Mouse (Mus musculus) lung, embryonic 16.5 days (tissue): ENCODE results near the gene Cyp1a1. TPM values are rescaled to one million over a fixed set of nuclear protein-coding genes. Genes with fewer than 3 reads are reported as not detected.
A peak's percentile ranks its signal among the peaks of the same experiment; 100 is the strongest.
"Not testable (repeated sequence)": the region's sequence is repeated elsewhere in the genome, so short reads cannot be mapped to it uniquely, and the experiment has no call there.

Experiments used
- ATAC-seq: fragments of 200-750 bp; cut with Nextera tagmentation; 2 replicates; pipeline ENCODE4 v1.8.0; 2017; ENCODE audit warnings: low read depth, mild to moderate bottlenecking, moderate library complexity
- H3K27ac ChIP-seq: fragments of 300-500 bp; sonication (generic); 2 replicates; pipeline ENCODE4 v1.5.1; 2014; ENCODE audit warnings: mild to moderate bottlenecking, control low read depth, low read length
- H3K27me3 ChIP-seq: fragments of 300-500 bp; sonication (generic); 2 replicates; pipeline ENCODE4 v1.6.1; 2014; ENCODE audit warnings: low read depth, low read length, mixed read lengths; ENCODE audit not compliant: control insufficient read depth, insufficient read depth
- H3K36me3 ChIP-seq: fragments of 300-500 bp; sonication (generic); 2 replicates; pipeline ENCODE4 v1.6.1; 2014; ENCODE audit warnings: low read length; ENCODE audit not compliant: control insufficient read depth, insufficient read depth
- H3K4me1 ChIP-seq: fragments of 300-500 bp; sonication (generic); replicated peaks from 2 replicates; pipeline ENCODE4 v1.6.1; 2014; ENCODE audit warnings: low read length, mixed read lengths; ENCODE audit not compliant: control insufficient read depth, insufficient read depth
- H3K4me2 ChIP-seq: fragments of 300-500 bp; sonication (generic); 2 replicates; pipeline ENCODE4 v1.6.1; 2014; ENCODE audit warnings: low read depth, low read length, control low read depth
- H3K4me3 ChIP-seq: fragments of 300-500 bp; sonication (generic); 2 replicates; pipeline ENCODE4 v1.5.1; 2014; ENCODE audit warnings: mild to moderate bottlenecking, low read length, control low read depth
- H3K9ac ChIP-seq: fragments of 300-500 bp; sonication (generic); 2 replicates; pipeline ENCODE4 v1.6.1; 2014; ENCODE audit warnings: low read length, control low read depth
- H3K9me3 ChIP-seq: fragments of 300-500 bp; sonication (generic); 2 replicates; pipeline ENCODE4 v1.6.1; 2016; ENCODE audit warnings: low read length; ENCODE audit not compliant: control insufficient read depth
- WGBS: fragments of 180-500 bp; shearing (Covaris S2); extraction: QIAGEN DNeasy Blood & Tissue Kit; methylation state at CpG from one replicate; pipeline ENCODE4 v1.1.7; 2014; 5-methylcytosine and 5-hydroxymethylcytosine counted together
- polyA plus RNA-seq: library from polyadenylated mRNA; unstranded; fragments of >200 nt; fragmentation: Nextera tagmentation; extraction: Ambion mirVana; gene quantifications from 2 replicates; pipeline ENCODE4 v1.2.1, GENCODE M21; 2015

Cyp1a1 gene
- polyA plus RNA-seq, 1 experiment from 2014 or later: not detected

- peak overlapping the region; percentile 92 for H3K9ac ChIP-seq
- peak overlapping the region; percentile 93 for H3K4me3 ChIP-seq
- H3K27ac ChIP-seq: peak overlapping the region; percentile 87
- H3K27me3 ChIP-seq: no peaks in the 10 kb centered on the region
- H3K36me3 ChIP-seq: peaks cover 3% of the 10 kb centered on the region
- peak; percentile 65 for ATAC-seq
- peaks cover 9% of the 10 kb centered on the region for H3K4me1 ChIP-seq
- peaks cover 3% of the 10 kb centered on the region; the same call in 1 of the 2 replicates for H3K9me3 ChIP-seq
- WGBS: 3% methylated on average over 35 of the region's 39 CpGs
- peak overlapping the region; percentile 86 for H3K4me2 ChIP-seq
These were observed 21.1 kb downstream of the Cyp1a1 start for GRCm38 (mm10) chr9:57708720-57709274.

DNA sequence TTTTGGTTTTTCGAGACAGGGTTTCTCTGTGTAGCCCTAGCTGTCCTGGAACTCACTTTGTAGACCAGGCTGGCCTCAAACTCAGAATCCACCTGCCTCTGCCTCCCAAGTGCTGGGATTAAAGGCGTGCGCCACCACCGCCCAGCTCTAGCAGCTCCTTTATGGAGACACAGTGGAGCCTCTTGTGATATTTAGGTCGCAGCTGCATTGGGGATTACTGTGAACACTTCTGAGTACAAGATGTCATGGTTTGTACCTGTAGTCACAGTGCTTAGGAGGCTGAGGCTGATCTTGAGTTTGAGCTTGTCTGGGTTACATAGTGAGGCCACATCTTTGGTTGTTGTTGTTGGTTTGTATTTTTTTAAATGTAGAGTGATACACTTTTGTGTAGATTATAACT lies 22.5 kb downstream of the Cyp1a1 start:
- peaks cover 17% of the 10 kb centered on the region for H3K36me3 ChIP-seq
- not testable (repeated sequence) for ATAC-seq, H3K4me1 ChIP-seq, H3K27me3 ChIP-seq, H3K9me3 ChIP-seq, H3K27ac ChIP-seq, H3K4me3 ChIP-seq, H3K4me2 ChIP-seq, H3K9ac ChIP-seq
- WGBS: 90% methylated on average over 5 of the region's 5 CpGs

- H3K27ac ChIP-seq: no peak overlapping the region
- peaks cover 9% of the 10 kb centered on the region for H3K4me1 ChIP-seq
- H3K9ac ChIP-seq: no peak overlapping the region
- 75% methylated on average over 2 of the region's 2 CpGs for WGBS
- H3K4me3 ChIP-seq: no peak overlapping the region
- no peaks in the 10 kb centered on the region for H3K27me3 ChIP-seq
- H3K9me3 ChIP-seq: peaks cover 3% of the 10 kb centered on the region; the same call in 1 of the 2 replicates
- H3K36me3 ChIP-seq: peaks cover 25% of the 10 kb centered on the region
- no peak for ATAC-seq
- no peak overlapping the region for H3K4me2 ChIP-seq
These were observed 24.5 kb downstream of the Cyp1a1 start for GRCm38 (mm10) chr9:57712194-57712593.

GRCm38 (mm10) chr9:57718408-57718807 lies 30.7 kb downstream of the Cyp1a1 start:
- Histone ChIP-seq H3K27me3 (no peaks in the 10 kb centered on the region), H3K27ac (no peak overlapping the region), H3K4me3 (no peak overlapping the region), H3K36me3 (peaks cover 48% of the 10 kb centered on the region), H3K4me2 (no peak overlapping the region), H3K9me3 (no peaks in the 10 kb centered on the region), H3K4me1 (peaks cover 7% of the 10 kb centered on the region), H3K9ac (no peak overlapping the region)
- 83% methylated on average over 7 of the region's 7 CpGs for WGBS
- no peak for ATAC-seq

- Histone ChIP-seq H3K36me3 (peaks cover 28% of the 10 kb centered on the region), H3K9me3 (no peaks in the 10 kb centered on the region), H3K9ac (no peak overlapping the region), H3K4me1 (peaks cover 10% of the 10 kb centered on the region), H3K4me2 (no peak overlapping the region), H3K27ac (no peak overlapping the region), H3K27me3 (no peaks in the 10 kb centered on the region), H3K4me3 (no peak overlapping the region)
- no peak for ATAC-seq
- WGBS: 79% methylated on average over 3 of the region's 3 CpGs
These were observed 33.0 kb downstream of the Cyp1a1 start for GRCm38 (mm10) chr9:57720736-57721135.

DNA sequence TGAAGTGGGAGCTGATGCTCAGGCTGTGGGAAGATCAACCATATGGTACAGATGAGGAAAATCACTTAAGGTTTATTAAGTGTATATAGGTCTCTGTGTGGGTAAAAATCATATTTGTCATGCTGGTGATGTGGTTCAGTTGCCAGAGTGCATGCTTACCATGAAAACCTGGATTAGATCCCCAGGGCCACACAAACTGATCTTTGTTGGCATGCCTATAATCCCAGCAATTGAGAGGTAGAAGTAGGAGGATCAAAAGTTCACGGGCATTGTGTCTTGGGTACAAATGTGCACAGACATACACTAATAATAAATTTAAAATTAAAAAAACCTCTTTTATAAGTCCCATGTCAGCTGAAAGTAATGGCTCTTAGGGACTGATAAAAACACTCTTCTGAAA lies 34.6 kb downstream of the Cyp1a1 start:
- WGBS: 77% methylated on average over 1 of the region's 1 CpGs
- H3K36me3 ChIP-seq: peaks cover 29% of the 10 kb centered on the region
- ATAC-seq: no peak
- no peak overlapping the region for H3K9ac ChIP-seq
- H3K4me1 ChIP-seq: peaks cover 10% of the 10 kb centered on the region
- no peaks in the 10 kb centered on the region for H3K9me3 ChIP-seq
- no peak overlapping the region for H3K4me2 ChIP-seq
- no peaks in the 10 kb centered on the region for H3K27me3 ChIP-seq
- H3K4me3 ChIP-seq: no peak overlapping the region
- H3K27ac ChIP-seq: peak overlapping the region; percentile 64; the same call in 1 of the 2 replicates

GRCm38 (mm10) chr9:57723315-57723715 lies 35.6 kb downstream of the Cyp1a1 start:
- Histone ChIP-seq H3K27ac (peak overlapping the region; percentile 64), H3K4me3 (no peak overlapping the region), H3K4me2 (no peak overlapping the region), H3K27me3 (no peaks in the 10 kb centered on the region), H3K4me1 (peaks cover 10% of the 10 kb centered on the region), H3K9ac (no peak overlapping the region), H3K36me3 (peaks cover 32% of the 10 kb centered on the region), H3K9me3 (no peaks in the 10 kb centered on the region)
- ATAC-seq: peak; percentile 72
- 45% methylated on average over 5 of the region's 5 CpGs for WGBS

DNA sequence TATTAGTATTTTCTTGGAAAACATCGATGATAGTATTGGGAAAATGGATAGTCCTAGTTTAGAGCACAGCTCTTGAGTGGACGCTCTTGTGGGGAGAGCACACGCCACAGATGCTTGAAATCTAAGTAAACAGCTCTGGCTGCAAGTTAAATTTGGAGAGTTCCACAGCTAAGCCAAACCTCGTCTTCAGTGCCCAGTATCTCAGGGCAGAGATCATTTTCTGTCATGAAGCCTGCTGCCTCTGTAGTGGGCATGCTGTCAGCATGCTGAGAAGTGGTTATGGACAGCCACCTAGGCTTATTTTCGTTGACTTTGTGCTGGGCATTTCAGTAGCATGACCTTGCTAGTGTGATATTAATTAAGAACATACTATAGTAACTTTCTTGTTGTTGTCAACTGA lies 36.1 kb downstream of the Cyp1a1 start:
- WGBS: 71% methylated on average over 5 of the region's 5 CpGs
- Histone ChIP-seq H3K27me3 (no peaks in the 10 kb centered on the region), H3K36me3 (peaks cover 28% of the 10 kb centered on the region), H3K4me2 (no peak overlapping the region), H3K9ac (no peak overlapping the region), H3K9me3 (no peaks in the 10 kb centered on the region), H3K4me3 (no peak overlapping the region), H3K27ac (peak overlapping the region; percentile 64), H3K4me1 (peaks cover 10% of the 10 kb centered on the region)
- ATAC-seq: no peak

GRCm38 (mm10) chr9:57724701-57725100 lies 37.0 kb downstream of the Cyp1a1 start:
- no peak overlapping the region for H3K27ac ChIP-seq
- 89% methylated on average over 3 of the region's 3 CpGs for WGBS
- ATAC-seq: no peak
- H3K9me3 ChIP-seq: no peaks in the 10 kb centered on the region
- peaks cover 10% of the 10 kb centered on the region for H3K4me1 ChIP-seq
- H3K36me3 ChIP-seq: peaks cover 32% of the 10 kb centered on the region
- H3K4me2 ChIP-seq: no peak overlapping the region
- H3K9ac ChIP-seq: no peak overlapping the region
- H3K4me3 ChIP-seq: no peak overlapping the region
- H3K27me3 ChIP-seq: no peaks in the 10 kb centered on the region

DNA sequence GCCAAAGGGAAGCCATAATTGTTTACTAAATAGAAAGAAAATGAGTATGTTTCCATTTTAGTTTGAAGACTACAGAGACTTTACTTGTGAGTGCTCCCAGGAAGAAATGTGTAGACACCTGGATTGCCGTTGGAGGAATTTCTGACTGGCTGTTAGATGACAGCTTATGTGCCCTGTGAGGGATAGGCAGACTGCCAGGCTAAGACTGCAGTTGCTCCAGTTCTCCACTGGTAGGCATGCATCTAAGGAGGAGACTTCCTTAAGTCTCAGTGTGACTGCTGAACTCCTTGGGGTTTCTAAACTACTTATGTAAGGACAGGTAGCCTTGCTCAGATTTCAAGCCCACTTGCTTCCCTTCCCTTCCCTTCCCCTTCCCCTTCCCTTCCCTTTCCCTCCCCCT lies 40.6 kb downstream of the Cyp1a1 start:
- H3K9me3 ChIP-seq: no peaks in the 10 kb centered on the region
- H3K27me3 ChIP-seq: no peaks in the 10 kb centered on the region
- H3K9ac ChIP-seq: no peak overlapping the region
- no peak overlapping the region for H3K4me3 ChIP-seq
- peaks cover 21% of the 10 kb centered on the region for H3K36me3 ChIP-seq
- ATAC-seq: no peak
- no peak overlapping the region for H3K27ac ChIP-seq
- peaks cover 3% of the 10 kb centered on the region; the same call in 1 of the 2 replicates for H3K4me1 ChIP-seq
- no peak overlapping the region for H3K4me2 ChIP-seq
- WGBS: 86% methylated on average over 1 of the region's 1 CpGs
